Mouse (Mus musculus) erythroblast, embryonic 14.5 days (primary cell): ENCODE results near the gene Txndc9. TPM values are rescaled to one million over a fixed set of nuclear protein-coding genes. Genes with fewer than 3 reads are reported as not detected.

ENCODE experiments used
- H3K27me3 ChIP-seq: 2 replicates; pipeline ENCODE4 v1.6.1; 2012; ENCODE audit warnings: inconsistent platforms; ENCODE audit not compliant: control insufficient read depth
- H3K36me3 ChIP-seq: 2 replicates; pipeline ENCODE4 v1.6.1; 2012; ENCODE audit warnings: mild to moderate bottlenecking, inconsistent platforms; ENCODE audit not compliant: control insufficient read depth
- H3K4me1 ChIP-seq: 2 replicates; pipeline ENCODE4 v1.6.1; 2012; ENCODE audit warnings: inconsistent platforms; ENCODE audit not compliant: control insufficient read depth
- H3K4me3 ChIP-seq: replicated peaks from 2 replicates; pipeline ENCODE3; 2012; ENCODE audit warnings: moderate library complexity, mild to moderate bottlenecking, inconsistent platforms
- H3K9me3 ChIP-seq: 2 replicates; pipeline ENCODE4 v1.6.1; 2012; ENCODE audit warnings: low read length, inconsistent platforms, mixed read lengths; ENCODE audit not compliant: control insufficient read depth
- GATA1 ChIP-seq: IDR thresholded peaks from 2 replicates; pipeline ENCODE4 v1.6.1; 2012; ENCODE audit warnings: low read length, inconsistent platforms, mixed read lengths
- TAL1 ChIP-seq: IDR thresholded peaks from 3 replicates; pipeline ENCODE4 v1.6.1; 2012; ENCODE audit warnings: low read length, inconsistent platforms, mixed read lengths
- polyA plus RNA-seq: library from polyadenylated mRNA; stranded (reverse); fragments of >175 nt; gene quantifications from 2 replicates; pipeline ENCODE4 v1.2.3, GENCODE M21; 2012

Gene Txndc9
- polyA plus RNA-seq, 1 experiment = 1.1 TPM

DNA sequence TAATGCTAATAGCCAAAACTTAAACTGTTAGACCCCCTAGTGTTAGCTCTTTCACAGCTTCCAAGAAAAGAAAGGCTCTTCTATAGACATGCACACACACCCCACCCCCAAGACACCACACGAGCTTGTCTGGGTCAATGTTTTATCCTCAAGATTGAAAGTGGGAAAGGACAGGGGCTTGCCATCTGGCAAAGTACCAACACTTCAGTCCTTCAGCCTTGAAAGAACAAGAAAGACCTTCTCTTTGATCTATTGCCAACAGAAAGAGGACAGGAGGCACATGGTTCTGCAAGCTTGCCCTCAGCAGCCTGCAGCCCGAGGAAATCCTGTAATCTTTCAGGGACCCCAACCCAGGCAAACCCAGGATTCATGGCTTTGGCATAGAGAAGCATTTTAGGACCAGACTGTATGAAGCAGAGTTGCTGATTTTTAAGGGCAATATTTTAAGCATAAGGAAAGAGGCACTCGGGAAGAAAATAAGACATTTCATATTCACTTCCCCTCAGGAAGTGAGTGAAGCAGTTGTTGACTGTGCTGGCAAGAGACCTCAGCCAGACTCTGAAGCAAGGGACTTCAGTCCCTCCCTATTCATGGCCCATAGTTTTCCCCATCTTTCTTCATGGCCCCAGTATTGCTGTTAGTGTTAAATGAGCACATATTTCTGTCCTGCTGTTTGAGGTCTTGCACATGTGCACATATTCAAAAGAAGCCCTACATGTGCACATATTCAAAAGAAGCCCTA is 40.8 kb downstream of the Txndc9 start:
- Histone ChIP-seq H3K27me3 (no peaks in the 10 kb centered on the region), H3K4me1 (no peaks in the 10 kb centered on the region), H3K9me3 (no peaks in the 10 kb centered on the region), H3K4me3 (no peak overlapping the region), H3K36me3 (no peaks in the 10 kb centered on the region)
- TF ChIP-seq GATA1 = no peak
- TF ChIP-seq TAL1 = no peak

DNA sequence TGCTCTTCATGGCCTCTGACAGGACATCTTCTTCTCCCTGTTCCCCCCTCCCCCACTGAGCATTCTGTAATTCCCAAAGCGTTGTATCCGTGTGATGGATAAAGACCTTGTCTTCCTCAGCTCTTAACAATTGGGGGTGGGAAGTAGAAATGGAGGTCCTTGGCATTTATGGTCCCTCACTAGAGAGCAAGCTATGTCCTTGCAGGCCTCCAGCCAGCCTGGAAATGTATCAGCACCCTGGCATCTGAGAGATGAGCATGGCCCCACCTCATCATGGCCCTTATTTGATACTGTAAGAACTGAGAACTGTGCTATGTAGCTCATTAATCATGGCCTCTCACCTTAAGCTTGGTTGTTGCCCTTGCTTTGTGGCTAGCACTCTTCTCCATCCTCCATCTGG is 42.4 kb downstream of the Txndc9 start:
- no peak for TF ChIP-seq GATA1
- TF ChIP-seq TAL1 = no peak
- Histone ChIP-seq H3K9me3 (no peaks in the 10 kb centered on the region), H3K27me3 (no peaks in the 10 kb centered on the region), H3K4me3 (no peak overlapping the region), H3K36me3 (no peaks in the 10 kb centered on the region), H3K4me1 (no peaks in the 10 kb centered on the region)

DNA sequence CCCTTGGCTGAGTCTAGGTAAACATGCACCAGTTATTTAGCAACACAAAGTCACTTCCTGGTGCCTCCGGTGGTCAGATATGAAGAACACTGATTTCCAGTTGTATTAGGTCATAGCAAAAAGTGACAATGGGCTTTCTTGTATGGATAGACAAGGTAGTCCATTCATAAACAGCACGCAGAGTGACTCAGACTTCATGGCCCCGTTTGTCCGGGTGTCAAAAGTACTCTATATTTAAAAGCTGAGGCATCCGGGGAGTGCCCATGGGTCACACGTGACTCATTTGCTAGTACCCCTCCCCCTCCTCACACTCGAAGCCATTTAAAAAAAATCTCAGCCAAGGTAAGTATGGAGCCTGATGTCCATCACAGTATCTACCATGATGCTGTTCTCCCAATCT is 42.9 kb downstream of the Txndc9 start:
- no peak for TF ChIP-seq GATA1
- TF ChIP-seq TAL1 = no peak
- H3K27me3 ChIP-seq = no peaks in the 10 kb centered on the region

DNA sequence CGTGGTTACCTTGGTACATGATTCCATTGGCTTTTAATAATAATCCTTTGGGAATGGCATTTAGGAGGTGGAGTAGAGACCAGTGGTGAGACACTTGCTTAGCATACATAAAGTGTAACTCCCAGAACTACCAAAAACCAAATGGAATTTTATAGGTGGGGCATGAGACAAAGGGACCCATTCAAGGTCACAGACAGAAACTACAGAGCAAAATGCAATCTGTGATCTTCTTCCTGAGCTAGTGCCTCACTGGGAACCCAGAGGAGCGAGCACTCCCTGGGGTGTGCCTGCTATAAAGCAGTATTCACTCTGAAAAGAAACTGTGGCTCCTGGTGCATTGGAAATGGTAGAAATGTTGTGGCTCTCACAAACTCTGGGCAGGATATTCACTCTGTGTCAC is 48.8 kb downstream of the Txndc9 start:
- H3K36me3 ChIP-seq = no peaks in the 10 kb centered on the region
- H3K27me3 ChIP-seq = no peaks in the 10 kb centered on the region
- H3K4me3 ChIP-seq = no peak overlapping the region
- no peaks in the 10 kb centered on the region for H3K9me3 ChIP-seq
- no peak for TF ChIP-seq GATA1
- TF ChIP-seq TAL1 = no peak
- H3K4me1 ChIP-seq = no peaks in the 10 kb centered on the region

More for the DNA sequence above, 42.9 kb downstream of the Txndc9 start:
- Histone ChIP-seq H3K4me3 (no peak overlapping the region), H3K9me3 (no peaks in the 10 kb centered on the region), H3K4me1 (no peaks in the 10 kb centered on the region), H3K36me3 (no peaks in the 10 kb centered on the region)

Other genes starting within 250 kb of the Txndc9 start
- 0.03 and 0.04 TPM in 2 replicates for gene Tsga10, start 131.5 kb downstream of the Txndc9 start, polyA plus RNA-seq
- gene Lipt1, start 126.2 kb downstream of the Txndc9 start, polyA plus RNA-seq = not detected in 2 replicates
- 0.19 TPM in 2 replicates for gene Mitd1, start 107.5 kb downstream of the Txndc9 start, polyA plus RNA-seq
- gene Mrpl30, start 107.4 kb downstream of the Txndc9 start, polyA plus RNA-seq = 3.3 and 3.6 TPM in 2 replicates
- not detected in 2 replicates for gene Lyg2, start 81.4 kb downstream of the Txndc9 start, polyA plus RNA-seq
- gene Lyg1, start 40.1 kb downstream of the Txndc9 start, polyA plus RNA-seq = not detected in 2 replicates
- 10.1 and 11.0 TPM in 2 replicates for gene Eif5b, start 117 bp upstream of the Txndc9 start, polyA plus RNA-seq
- 0.21 and 0.33 TPM in 2 replicates for gene Rev1, start 131.9 kb upstream of the Txndc9 start, polyA plus RNA-seq